Mouse (Mus musculus) hindbrain, embryonic 16.5 days (tissue): Measurements from ENCODE around the gene Klkb1. TPM values are rescaled to one million over a fixed set of nuclear protein-coding genes. Genes with fewer than 3 reads are reported as not detected.
"Not testable (repeated sequence)": the region's sequence is repeated elsewhere in the genome, so short reads cannot be mapped to it uniquely, and the experiment has no call there.

ENCODE experiments used
- ATAC-seq: fragments of 200-750 bp; cut with Nextera tagmentation; 2 replicates; pipeline ENCODE4 v1.8.0; 2017; ENCODE audit warnings: moderate TSS enrichment, moderate library complexity
- H3K27ac ChIP-seq: fragments of 300-500 bp; sonication (generic); 2 replicates; pipeline ENCODE4 v1.5.1; 2014; ENCODE audit warnings: low read depth, mild to moderate bottlenecking, control low read depth, low read length, moderate library complexity
- H3K27me3 ChIP-seq: fragments of 300-500 bp; sonication (generic); replicated peaks from 2 replicates; pipeline ENCODE4 v1.6.1; 2014; ENCODE audit warnings: low read length; ENCODE audit not compliant: control insufficient read depth, insufficient read depth
- H3K36me3 ChIP-seq: fragments of 300-500 bp; sonication (generic); 2 replicates; pipeline ENCODE4 v1.6.1; 2014; ENCODE audit warnings: mild to moderate bottlenecking, low read length, moderate library complexity, mixed read lengths; ENCODE audit not compliant: control insufficient read depth, insufficient read depth
- H3K4me1 ChIP-seq: fragments of 300-500 bp; sonication (generic); 2 replicates; pipeline ENCODE4 v1.6.1; 2014; ENCODE audit warnings: low read depth, low read length; ENCODE audit not compliant: control insufficient read depth, insufficient read depth
- H3K4me2 ChIP-seq: fragments of 300-500 bp; sonication (generic); 2 replicates; pipeline ENCODE4 v1.6.1; 2014; ENCODE audit warnings: mild to moderate bottlenecking, low read length, control low read depth, moderate library complexity
- H3K4me3 ChIP-seq: fragments of 300-500 bp; sonication (generic); 2 replicates; pipeline ENCODE4 v1.5.1; 2014; ENCODE audit warnings: mild to moderate bottlenecking, low read length, control low read depth, moderate library complexity
- H3K9ac ChIP-seq: fragments of 300-500 bp; sonication (generic); 2 replicates; pipeline ENCODE4 v1.6.1; 2014; ENCODE audit warnings: low read depth, mild to moderate bottlenecking, control low read depth, low read length, moderate library complexity
- H3K9me3 ChIP-seq: fragments of 300-500 bp; sonication (generic); 2 replicates; pipeline ENCODE4 v1.6.1; 2014; ENCODE audit warnings: mild to moderate bottlenecking, low read length, moderate library complexity; ENCODE audit not compliant: control insufficient read depth
- WGBS: fragments of 180-500 bp; shearing (Covaris S2); extraction: QIAGEN DNeasy Blood & Tissue Kit; methylation state at CpG from one replicate; pipeline ENCODE4 v1.1.7; 2014; 5-methylcytosine and 5-hydroxymethylcytosine counted together
- polyA plus RNA-seq: library from polyadenylated mRNA; unstranded; fragments of >200 nt; fragmentation: Nextera tagmentation; extraction: Ambion mirVana; gene quantifications from 2 replicates; pipeline ENCODE4 v1.2.1, GENCODE M21; 2015

Klkb1 gene
- polyA plus RNA-seq: 0.06 TPM in 1 of 2 replicates, not detected in the other

DNA sequence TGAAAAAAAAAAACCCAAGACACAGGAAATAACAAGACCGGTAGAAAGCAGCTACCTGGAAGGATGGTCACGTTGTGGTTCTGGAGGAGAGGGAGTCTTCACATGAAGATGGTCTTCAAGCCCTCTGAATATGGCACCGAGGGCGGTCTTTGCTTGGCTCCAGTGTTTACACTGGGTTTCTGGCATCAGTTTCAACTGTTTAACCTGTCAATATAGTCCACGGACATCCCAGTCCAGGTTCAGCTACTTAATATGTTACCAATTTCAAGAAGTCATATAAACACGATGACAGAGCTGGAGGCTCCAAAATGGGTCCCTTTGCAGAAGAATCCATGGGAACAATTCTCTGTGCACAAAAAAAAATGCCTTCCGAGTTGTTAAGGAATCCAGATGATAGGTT lies at the start of gene Klkb1:
Gene Klkb1, minus strand, starts transcription at position 173 of the 400 bp plus-strand sequence.
- H3K9ac ChIP-seq: no peak within 1 kb of the TSS
- H3K4me2 ChIP-seq: no peak within 1 kb of the TSS
- no peaks in the 10 kb centered on the region for H3K9me3 ChIP-seq
- no peaks in the 10 kb centered on the region for H3K27me3 ChIP-seq
- no peak within 1 kb of the TSS for H3K27ac ChIP-seq
- no peak within 1 kb of the TSS for H3K4me3 ChIP-seq
- H3K4me1 ChIP-seq: no peaks in the 10 kb centered on the region
- 92% methylated on average over 7 of the region's 7 CpGs for WGBS
- no peaks in the 10 kb centered on the region for H3K36me3 ChIP-seq
- no peak for ATAC-seq

DNA sequence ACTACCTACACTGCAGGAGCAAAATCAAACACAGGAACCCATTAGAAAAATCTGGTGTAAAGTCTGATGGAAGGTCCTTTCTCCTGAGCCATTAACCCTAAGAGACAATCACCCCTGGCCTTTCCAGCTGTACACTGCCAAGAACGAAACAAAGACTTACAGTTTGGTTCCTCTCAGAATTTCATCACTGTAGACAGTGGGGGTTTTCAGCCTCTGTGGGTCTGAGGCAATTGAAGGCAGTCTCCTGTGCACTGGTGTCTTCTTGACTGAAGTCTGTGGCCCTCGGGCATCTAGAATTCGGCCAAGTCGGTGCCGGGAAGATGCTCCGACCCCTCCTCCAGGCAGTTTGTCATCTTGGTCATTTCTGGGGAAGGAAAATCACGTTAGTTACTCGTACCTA lies 49.6 kb upstream of the Klkb1 start:
- no peak for ATAC-seq
- Histone ChIP-seq H3K36me3 (peaks cover 8% of the 10 kb centered on the region; the same call in 1 of the 2 replicates), H3K4me3 (no peak overlapping the region), H3K4me1 (no peaks in the 10 kb centered on the region), H3K9me3 (no peaks in the 10 kb centered on the region), H3K27ac (no peak overlapping the region), H3K27me3 (no peaks in the 10 kb centered on the region), H3K9ac (no peak overlapping the region), H3K4me2 (no peak overlapping the region)
- 94% methylated on average over 8 of the region's 8 CpGs for WGBS

DNA sequence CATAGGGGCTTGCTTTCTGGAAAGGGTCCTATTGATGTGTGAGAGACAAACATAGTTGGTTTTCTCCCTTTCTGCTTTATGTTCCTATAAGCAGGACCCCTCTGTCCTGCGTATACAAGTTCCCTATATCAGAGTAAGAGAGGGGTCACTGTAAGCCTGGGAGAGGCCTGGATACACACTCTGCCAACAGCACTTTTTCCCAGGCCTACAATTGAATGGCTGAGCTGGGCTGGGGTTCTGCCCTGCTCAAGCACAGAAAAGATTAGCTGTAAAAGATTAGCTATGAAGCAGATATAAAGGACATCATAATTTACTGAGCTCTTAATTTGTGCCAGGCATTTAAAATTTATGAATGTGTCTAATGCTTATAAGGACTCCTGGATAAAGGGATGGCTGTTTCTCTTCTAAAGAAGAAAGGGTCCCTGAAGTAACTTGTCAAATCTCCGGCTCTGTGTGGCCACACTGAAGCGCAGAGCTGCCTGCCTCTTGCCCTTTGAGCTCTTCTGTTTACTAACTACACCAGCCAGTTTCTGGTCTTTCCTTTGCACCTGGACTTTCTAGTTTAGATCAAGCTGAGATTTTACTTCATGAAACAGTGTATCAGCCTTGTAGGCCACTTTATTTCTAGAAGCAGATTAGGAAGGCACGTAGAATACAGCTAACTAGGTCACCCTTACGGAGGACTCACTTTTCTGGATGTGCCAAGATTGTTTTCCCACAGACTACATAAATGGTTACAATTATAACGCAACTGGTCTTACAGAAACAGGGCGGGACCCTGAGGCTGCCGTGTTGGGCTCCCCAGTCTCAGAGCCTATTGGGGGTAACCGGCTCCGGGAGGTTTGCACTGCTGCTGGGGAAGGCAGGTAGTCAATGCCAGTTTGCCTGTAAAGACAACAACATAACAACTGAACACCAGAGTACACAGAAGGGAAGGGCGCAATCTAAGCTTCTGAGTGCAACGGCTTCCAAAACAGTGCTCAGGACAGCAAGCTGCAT lies 47.3 kb upstream of the Klkb1 start:
- Histone ChIP-seq H3K9ac (no peak overlapping the region), H3K4me3 (no peak overlapping the region), H3K27me3 (no peaks in the 10 kb centered on the region), H3K27ac (no peak overlapping the region), H3K36me3 (no peaks in the 10 kb centered on the region), H3K9me3 (no peaks in the 10 kb centered on the region), H3K4me2 (no peak overlapping the region), H3K4me1 (no peaks in the 10 kb centered on the region)
- WGBS: 92% methylated on average over 12 of the region's 12 CpGs
- no peak for ATAC-seq

DNA sequence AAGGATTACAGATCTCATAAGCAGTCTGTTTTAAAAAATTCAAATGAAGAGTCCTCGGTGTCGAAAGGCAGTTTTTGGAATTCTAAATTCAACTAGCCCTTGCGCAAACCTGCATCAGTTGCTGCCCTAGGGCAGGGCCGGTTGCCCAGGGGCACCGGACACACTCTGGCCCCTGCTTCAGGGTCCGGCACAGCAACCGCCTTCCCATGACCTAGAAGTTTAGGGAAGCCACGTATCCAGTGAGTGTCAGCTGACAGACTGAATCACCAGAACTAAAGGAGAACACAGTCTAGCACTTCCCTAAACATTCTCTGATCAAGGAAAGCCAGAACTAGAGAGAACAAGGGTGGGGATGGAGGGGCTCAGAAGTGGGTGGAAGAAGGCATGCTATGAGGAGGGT lies 38.8 kb upstream of the Klkb1 start:
- ATAC-seq: peak; percentile 63
- 3% methylated on average over 8 of the region's 8 CpGs for WGBS
- H3K9me3 ChIP-seq: no peaks in the 10 kb centered on the region

DNA sequence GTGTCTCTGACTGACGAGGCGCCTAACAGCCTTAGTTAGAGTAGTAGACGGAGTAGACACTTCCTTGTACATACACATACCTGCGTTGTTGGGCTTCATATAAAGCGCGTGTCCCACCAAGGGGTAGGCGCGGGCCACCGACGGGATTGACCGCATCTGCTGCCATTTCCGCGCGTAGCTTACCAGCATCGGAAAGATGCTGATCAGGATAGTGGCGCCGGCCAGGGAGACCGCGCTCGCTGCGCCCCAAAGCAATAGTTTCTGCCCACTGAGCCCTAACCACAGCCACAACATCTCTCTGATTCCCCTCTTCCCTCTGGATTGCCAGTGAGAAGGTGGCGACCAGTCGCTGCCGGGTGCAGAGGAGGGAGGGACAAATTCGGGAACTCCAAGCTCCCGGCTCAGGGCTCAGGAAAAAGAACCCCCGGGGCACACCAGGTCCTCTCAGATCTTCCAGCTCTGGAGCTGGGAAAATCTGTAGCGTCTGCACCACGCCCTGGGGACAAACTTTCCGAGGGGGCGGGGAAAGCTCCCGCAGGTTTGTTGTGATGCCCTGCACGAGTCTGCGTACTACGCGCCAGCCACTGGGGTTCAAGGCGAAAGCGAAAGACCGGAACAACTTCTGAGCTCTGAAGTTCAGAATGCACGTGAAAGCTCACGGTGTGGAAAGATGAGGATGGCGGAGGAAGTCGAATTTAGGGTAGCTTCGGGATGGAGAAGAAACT lies 38.2 kb upstream of the Klkb1 start, which contains the start of gene Cyp4v3:
Gene Cyp4v3, minus strand, starts transcription at position 532 of the 725 bp plus-strand sequence.
- Histone ChIP-seq H3K4me3 (peak within 1 kb of the TSS; percentile 56), H3K9ac (peak within 1 kb of the TSS; percentile 59), H3K9me3 (no peaks in the 10 kb centered on the region), H3K27me3 (no peaks in the 10 kb centered on the region), H3K27ac (no peak within 1 kb of the TSS), H3K4me2 (peak within 1 kb of the TSS; percentile 93), H3K4me1 (peaks cover 9% of the 10 kb centered on the region), H3K36me3 (no peaks in the 10 kb centered on the region)
- peak; percentile 85 for ATAC-seq
- WGBS: under 1% methylated on average over 44 of the region's 44 CpGs

More for the DNA sequence above, 38.8 kb upstream of the Klkb1 start:
- no peak overlapping the region for H3K27ac ChIP-seq
- peaks cover 9% of the 10 kb centered on the region for H3K4me1 ChIP-seq
- peak overlapping the region; percentile 93 for H3K4me2 ChIP-seq
- H3K9ac ChIP-seq: 0 out of 2 replicates have a peak overlapping the region, but pooled peaks have one; percentile 2
- H3K36me3 ChIP-seq: no peaks in the 10 kb centered on the region
- peak overlapping the region; percentile 56 for H3K4me3 ChIP-seq
- H3K27me3 ChIP-seq: no peaks in the 10 kb centered on the region

DNA sequence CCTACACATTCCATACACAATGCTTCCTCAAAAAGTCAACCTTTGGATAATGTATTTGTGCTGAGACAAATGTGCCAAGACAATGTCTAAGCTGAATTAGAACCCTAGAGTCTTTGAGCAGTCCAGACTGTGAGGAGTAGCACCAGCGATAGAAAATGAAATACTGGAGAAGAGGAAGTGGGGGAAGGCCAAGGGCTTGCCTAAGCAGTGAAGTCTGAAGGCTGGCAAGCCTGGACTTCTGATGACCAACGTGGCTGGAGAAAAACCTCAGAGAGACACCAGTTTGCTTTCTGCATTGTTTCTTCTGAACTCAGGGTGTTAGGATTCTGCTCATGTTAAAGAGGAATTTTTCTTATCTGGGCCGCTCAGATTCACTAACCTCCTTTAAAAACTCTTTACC lies 36.2 kb upstream of the Klkb1 start:
- H3K4me1 ChIP-seq: peaks cover 9% of the 10 kb centered on the region
- no peak overlapping the region for H3K27ac ChIP-seq
- no peaks in the 10 kb centered on the region for H3K36me3 ChIP-seq
- no peaks in the 10 kb centered on the region for H3K27me3 ChIP-seq
- ATAC-seq: no peak
- no peak overlapping the region for H3K4me2 ChIP-seq
- H3K9ac ChIP-seq: no peak overlapping the region
- no peaks in the 10 kb centered on the region for H3K9me3 ChIP-seq
- H3K4me3 ChIP-seq: no peak overlapping the region
- 80% methylated on average over 3 of the region's 3 CpGs for WGBS

DNA sequence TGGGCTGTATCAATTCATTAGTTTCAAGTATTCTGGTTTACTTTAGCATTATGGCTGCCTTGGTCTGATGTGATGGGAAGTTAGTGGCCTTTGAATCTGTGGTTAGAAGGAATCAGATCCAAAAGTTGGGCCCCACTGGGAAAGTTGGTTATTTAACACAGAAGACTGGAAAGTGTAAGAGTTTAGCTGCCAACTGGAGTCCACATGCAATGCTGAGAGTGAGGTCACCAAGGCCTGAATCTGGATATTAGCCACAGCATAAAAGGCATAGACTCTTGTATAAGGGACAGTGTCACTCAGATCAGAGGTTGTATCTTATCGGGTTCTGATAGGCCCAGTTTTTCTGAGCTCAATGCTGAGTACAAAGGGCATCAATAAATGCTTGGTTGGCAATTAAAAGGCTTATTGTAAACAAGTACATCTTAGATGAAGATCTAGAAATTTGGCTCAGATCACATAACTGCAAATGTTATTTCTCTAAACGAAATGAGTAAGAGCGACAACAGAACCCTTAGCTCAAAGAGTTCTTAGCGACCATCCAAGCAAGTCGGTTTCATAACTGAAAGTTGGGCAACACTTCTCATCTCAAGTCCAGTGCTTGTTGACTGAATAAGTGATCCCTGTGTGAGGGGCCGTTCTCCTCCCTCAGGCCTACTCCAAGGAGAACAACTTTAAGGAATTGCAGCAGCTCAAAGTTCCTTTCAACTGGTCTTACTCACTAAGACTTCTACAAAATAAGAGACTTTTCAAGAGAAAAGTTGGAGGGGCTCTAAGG lies 34.7 kb upstream of the Klkb1 start:
- no peaks in the 10 kb centered on the region for H3K36me3 ChIP-seq
- no peak overlapping the region for H3K9ac ChIP-seq
- H3K4me3 ChIP-seq: no peak overlapping the region
- H3K27me3 ChIP-seq: no peaks in the 10 kb centered on the region
- 97% methylated on average over 6 of the region's 6 CpGs for WGBS
- ATAC-seq: no peak
- H3K4me2 ChIP-seq: no peak overlapping the region
- no peaks in the 10 kb centered on the region for H3K9me3 ChIP-seq
- no peak overlapping the region for H3K27ac ChIP-seq
- peaks cover 9% of the 10 kb centered on the region for H3K4me1 ChIP-seq

DNA sequence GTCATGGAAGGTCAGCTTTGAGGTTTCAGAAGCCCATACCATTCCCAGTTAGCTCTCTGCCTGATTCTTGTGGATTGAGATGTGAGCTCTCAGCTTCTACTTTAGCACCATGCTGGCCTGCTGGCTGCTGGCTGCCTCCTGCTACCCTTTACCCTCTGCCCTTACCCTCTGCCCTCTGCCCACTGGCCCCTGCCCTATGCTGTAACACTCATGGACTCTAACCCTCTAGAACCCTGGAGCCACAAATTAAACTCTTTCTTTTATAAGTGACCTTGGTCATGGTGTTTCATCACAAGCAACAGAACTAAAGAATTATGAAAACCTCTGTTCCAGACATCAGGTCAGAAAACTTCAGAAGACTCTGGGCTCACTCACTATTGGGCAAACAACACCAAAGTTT lies 32.4 kb upstream of the Klkb1 start:
- H3K4me3 ChIP-seq, H3K27me3 ChIP-seq, H3K36me3 ChIP-seq, H3K4me2 ChIP-seq, H3K4me1 ChIP-seq, H3K9ac ChIP-seq, ATAC-seq, H3K27ac ChIP-seq, H3K9me3 ChIP-seq: not testable (repeated sequence)
